Mouse (Mus musculus) hindbrain, embryonic 13.5 days (tissue): Measurements from ENCODE around the gene Large2. TPM values are rescaled to one million over a fixed set of nuclear protein-coding genes. Genes with fewer than 3 reads are reported as not detected.

Source experiments
- ATAC-seq: fragments of 200-750 bp; cut with Nextera tagmentation; 2 replicates; pipeline ENCODE4 v1.8.0; 2017; ENCODE audit warnings: moderate TSS enrichment; ENCODE audit not compliant: low FRiP score
- H3K27ac ChIP-seq: fragments of 300-500 bp; sonication (generic); 2 replicates; pipeline ENCODE4 v1.5.1; 2015; ENCODE audit warnings: inconsistent platforms, mild to moderate bottlenecking, moderate library complexity
- H3K27me3 ChIP-seq: fragments of 300-500 bp; sonication (generic); 2 replicates; pipeline ENCODE4 v1.6.1; 2015; ENCODE audit warnings: mild to moderate bottlenecking, inconsistent platforms
- H3K36me3 ChIP-seq: fragments of 300-500 bp; sonication (generic); 2 replicates; pipeline ENCODE4 v1.6.1; 2015; ENCODE audit warnings: mild to moderate bottlenecking, inconsistent platforms
- H3K4me1 ChIP-seq: fragments of 300-500 bp; sonication (generic); replicated peaks from 2 replicates; pipeline ENCODE4 v1.6.1; 2015; ENCODE audit warnings: inconsistent platforms
- H3K4me2 ChIP-seq: fragments of 300-500 bp; sonication (generic); 2 replicates; pipeline ENCODE4 v1.6.1; 2015; ENCODE audit warnings: inconsistent platforms, mild to moderate bottlenecking, moderate library complexity
- H3K4me3 ChIP-seq: fragments of 300-500 bp; sonication (generic); 2 replicates; pipeline ENCODE4 v1.5.1; 2015; ENCODE audit warnings: mild to moderate bottlenecking, inconsistent platforms
- H3K9ac ChIP-seq: fragments of 300-500 bp; sonication (generic); 2 replicates; pipeline ENCODE4 v1.6.1; 2015; ENCODE audit warnings: mild to moderate bottlenecking, inconsistent platforms
- H3K9me3 ChIP-seq: fragments of 300-500 bp; sonication (generic); 2 replicates; pipeline ENCODE4 v1.6.1; 2016; ENCODE audit warnings: inconsistent platforms
- WGBS: fragments of 180-500 bp; shearing (Covaris S2); methylation state at CpG from one replicate; pipeline ENCODE4 v1.1.7; 2015; 5-methylcytosine and 5-hydroxymethylcytosine counted together
- polyA plus RNA-seq: library from polyadenylated mRNA; unstranded; fragments of >200 nt; fragmentation: Nextera tagmentation; extraction: Ambion mirVana; gene quantifications from 2 replicates; pipeline ENCODE4 v1.2.1, GENCODE M21; 2015

Large2 gene
- polyA plus RNA-seq, 1 experiment from 2014 or later: 1.6 TPM

DNA sequence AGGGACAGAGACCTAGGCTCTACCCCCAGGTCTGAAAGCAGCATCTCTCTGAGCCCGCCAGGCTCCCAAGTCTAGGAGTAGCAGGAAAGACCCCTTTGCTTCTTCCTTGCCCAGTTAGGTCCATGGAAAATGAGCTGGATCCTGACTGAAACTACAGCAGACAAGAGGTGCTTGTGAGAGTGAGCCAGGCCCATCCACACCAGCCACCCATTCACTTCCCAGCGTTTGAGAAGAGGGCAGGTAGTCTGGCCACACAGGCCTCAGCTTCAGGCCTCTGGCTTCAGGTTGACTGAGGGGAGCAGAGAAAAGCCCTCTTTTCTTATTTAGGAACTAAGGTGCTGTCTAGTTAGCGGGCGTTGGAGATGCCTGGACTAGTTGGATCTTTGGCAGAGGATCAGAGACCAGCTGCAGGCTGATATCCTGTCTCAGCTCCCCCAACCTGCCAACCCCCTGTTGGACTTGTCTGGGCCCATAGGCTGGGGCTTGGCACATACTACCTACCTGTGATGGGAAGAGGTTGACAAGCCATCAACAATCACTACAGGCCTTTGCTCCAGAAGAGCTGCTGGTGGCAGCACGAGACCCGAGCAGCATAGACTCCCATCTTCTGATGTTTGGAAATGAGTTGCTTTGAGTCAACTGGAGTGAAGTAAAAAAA, 12.0 kb downstream of the Large2 start:
- H3K9ac ChIP-seq: no peak overlapping the region
- no peaks in the 10 kb centered on the region for H3K9me3 ChIP-seq
- 98% methylated on average over 6 of the region's 6 CpGs for whole genome bisulfite sequencing
- no peaks in the 10 kb centered on the region for H3K27me3 ChIP-seq
- no peak overlapping the region for H3K4me2 ChIP-seq
- H3K27ac ChIP-seq: no peak overlapping the region
- no peak for ATAC-seq
- peaks cover 67% of the 10 kb centered on the region for H3K36me3 ChIP-seq
- no peak overlapping the region for H3K4me3 ChIP-seq
- peaks cover 8% of the 10 kb centered on the region; the same call in 1 of the 2 replicates for H3K4me1 ChIP-seq

DNA sequence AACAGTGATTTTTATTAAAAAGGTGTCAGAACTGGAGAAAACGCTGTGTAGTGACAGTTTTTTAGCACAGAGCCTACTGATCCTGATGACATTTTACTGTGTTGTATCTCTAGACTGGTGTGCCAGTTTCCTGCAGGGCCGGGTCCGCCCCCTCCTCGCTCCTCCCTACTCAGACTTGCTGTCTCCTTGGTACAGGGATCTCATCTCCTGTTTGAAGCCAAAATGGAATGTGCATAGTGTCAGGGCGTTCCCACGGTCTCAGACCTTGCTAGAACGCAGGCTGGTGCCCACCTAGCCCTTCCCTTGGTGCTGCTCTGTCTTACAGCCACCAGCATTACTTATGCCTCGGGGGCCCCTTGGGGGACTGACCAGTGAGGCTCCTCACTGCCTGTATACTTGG, 12.9 kb downstream of the Large2 start:
- ATAC-seq: no peak
- 86% methylated on average over 8 of the region's 8 CpGs for WGBS
- no peak overlapping the region for H3K4me2 ChIP-seq
- no peak overlapping the region for H3K4me3 ChIP-seq
- H3K27ac ChIP-seq: no peak overlapping the region
- peaks cover 8% of the 10 kb centered on the region; the same call in 1 of the 2 replicates for H3K4me1 ChIP-seq
- peaks cover 70% of the 10 kb centered on the region for H3K36me3 ChIP-seq
- H3K9me3 ChIP-seq: no peaks in the 10 kb centered on the region
- no peaks in the 10 kb centered on the region for H3K27me3 ChIP-seq
- H3K9ac ChIP-seq: no peak overlapping the region

DNA sequence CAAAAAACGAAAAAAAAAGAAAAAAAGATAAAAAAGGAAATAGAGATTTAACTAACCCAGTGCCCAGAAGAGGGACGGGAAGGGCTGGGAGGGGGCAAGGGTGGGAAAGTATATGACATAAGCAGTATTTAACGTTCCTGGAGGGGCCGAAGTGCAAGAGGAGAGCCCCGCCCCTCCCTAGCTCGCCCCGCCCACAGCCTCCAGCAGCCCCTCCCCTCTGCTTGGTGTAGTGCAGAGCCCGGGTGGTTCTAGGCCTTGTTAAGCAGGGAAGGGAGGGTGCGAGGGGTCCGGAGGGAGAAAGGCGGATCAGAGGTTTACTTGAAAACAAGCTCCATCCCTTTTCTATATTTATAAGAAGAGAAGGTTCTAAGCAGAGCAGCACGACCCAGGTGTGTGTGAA, 13.8 kb downstream of the Large2 start:
- Histone ChIP-seq H3K4me2 (no peak overlapping the region), H3K27me3 (no peaks in the 10 kb centered on the region), H3K9ac (no peak overlapping the region), H3K27ac (no peak overlapping the region), H3K36me3 (peaks cover 71% of the 10 kb centered on the region), H3K4me3 (no peak overlapping the region), H3K9me3 (no peaks in the 10 kb centered on the region), H3K4me1 (peaks cover 8% of the 10 kb centered on the region; the same call in 1 of the 2 replicates)
- 0 out of 2 replicates have a peak, but pooled peaks have one; percentile 37 for ATAC-seq
- 24% methylated on average over 12 of the region's 12 CpGs for WGBS

DNA sequence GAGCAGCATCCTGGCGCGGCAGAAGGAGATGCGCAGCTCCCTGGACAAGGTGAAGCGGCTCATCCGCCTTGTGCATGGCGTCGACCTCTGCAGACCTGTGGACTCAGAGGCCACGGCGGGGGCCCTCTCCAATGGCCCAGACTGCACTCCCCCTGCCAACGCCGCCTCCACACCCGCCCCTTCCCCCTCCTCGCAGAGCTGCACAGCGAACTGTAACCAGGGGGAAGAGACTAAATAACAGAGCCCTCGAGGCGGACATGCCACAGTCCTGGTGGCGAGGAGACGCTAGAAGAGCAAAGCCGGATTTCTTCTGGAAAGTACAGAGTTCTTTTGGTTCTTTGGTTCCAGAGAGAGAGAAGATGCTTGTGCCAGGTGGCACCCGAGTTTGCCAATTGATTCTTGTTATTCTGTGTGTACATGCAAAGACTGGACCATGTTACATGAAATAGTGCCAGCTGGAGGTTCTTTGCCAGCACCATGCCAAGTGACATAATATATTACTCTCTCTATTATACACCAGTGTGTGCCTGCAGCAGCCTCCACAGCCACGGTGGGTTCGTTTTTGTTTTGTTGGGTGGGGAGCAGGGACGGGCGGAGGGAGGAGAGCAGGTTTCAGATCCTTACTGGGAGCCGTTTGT, 14.4 kb downstream of the Large2 start:
- Histone ChIP-seq H3K36me3 (peaks cover 74% of the 10 kb centered on the region), H3K9ac (peak overlapping the region; percentile 19; the same call in 1 of the 2 replicates), H3K27ac (peak overlapping the region; percentile 12), H3K27me3 (no peaks in the 10 kb centered on the region), H3K4me2 (no peak overlapping the region), H3K4me3 (no peak overlapping the region), H3K9me3 (no peaks in the 10 kb centered on the region), H3K4me1 (peaks cover 8% of the 10 kb centered on the region; the same call in 1 of the 2 replicates)
- no peak for ATAC-seq
- 62% methylated on average over 25 of the region's 25 CpGs for WGBS

DNA sequence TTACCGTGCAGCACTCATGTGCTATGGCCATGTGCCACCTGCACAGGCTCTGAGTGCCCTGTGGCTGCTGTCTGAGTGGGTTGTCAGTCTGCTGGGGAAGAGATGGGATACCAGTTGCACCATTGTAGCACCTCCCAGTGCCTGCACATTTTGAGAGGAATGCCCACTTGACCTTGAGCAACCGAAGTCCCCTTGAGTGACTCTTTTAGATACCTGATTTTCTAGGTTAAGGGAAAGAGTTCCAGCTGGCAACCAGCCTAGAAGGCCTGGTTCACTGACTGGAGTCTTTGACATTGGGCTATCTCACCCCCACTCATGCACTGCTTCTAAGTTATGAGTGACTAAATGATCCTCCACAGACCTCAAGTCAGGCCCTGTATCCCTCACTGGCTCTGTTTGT, 15.4 kb downstream of the Large2 start:
- H3K4me1 ChIP-seq: peaks cover 8% of the 10 kb centered on the region; the same call in 1 of the 2 replicates
- peaks cover 77% of the 10 kb centered on the region for H3K36me3 ChIP-seq
- H3K9ac ChIP-seq: no peak overlapping the region
- H3K27ac ChIP-seq: no peak overlapping the region
- no peaks in the 10 kb centered on the region for H3K9me3 ChIP-seq
- 92% methylated on average over 2 of the region's 2 CpGs for WGBS
- H3K4me2 ChIP-seq: no peak overlapping the region
- ATAC-seq: no peak
- H3K27me3 ChIP-seq: no peaks in the 10 kb centered on the region
- H3K4me3 ChIP-seq: no peak overlapping the region

DNA sequence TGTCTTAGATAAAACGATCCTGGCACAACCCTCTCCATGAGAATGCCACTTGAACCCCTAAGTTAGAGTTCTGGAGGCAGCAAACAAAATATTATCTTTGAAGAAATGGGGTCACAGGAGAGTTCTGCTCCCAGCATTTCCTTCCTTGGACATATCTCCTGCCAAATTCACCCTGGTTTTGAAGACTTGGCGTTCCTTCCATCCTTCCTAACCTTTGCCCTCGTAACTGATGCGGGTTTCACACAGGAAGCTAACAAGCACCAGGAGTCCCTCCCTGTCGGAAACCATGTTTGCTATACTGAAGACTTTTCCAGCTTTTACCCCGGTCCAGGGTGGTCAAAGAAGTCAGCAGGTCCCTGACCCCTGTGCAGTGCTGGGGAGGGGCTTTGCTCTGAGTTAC, 20.4 kb downstream of the Large2 start:
- WGBS: 69% methylated on average over 6 of the region's 6 CpGs
- Histone ChIP-seq H3K4me1 (no peaks in the 10 kb centered on the region), H3K9ac (no peak overlapping the region), H3K27me3 (no peaks in the 10 kb centered on the region), H3K4me2 (no peak overlapping the region), H3K36me3 (peaks cover 73% of the 10 kb centered on the region), H3K9me3 (no peaks in the 10 kb centered on the region), H3K4me3 (no peak overlapping the region), H3K27ac (no peak overlapping the region)
- ATAC-seq: no peak

DNA sequence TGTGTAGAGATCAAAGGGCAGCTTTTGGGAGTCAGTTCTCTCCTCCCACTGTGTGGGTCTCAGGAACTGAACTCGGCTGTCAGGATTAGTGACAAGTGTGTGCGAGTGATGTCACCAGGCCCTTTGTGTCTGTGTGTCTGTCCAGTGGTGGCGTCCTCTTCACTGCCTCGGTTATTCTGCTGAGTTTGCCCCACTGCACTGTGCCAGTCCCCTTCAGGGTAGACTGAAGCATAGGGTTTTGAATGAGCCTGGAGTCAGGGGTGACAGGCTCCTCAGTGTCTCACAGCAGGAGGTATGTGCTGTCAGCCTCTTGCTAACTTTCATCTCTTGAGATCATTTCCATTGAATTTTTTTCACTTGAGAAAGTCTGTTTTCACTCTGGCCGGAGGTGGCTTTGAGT, 21.3 kb downstream of the Large2 start:
- H3K27ac ChIP-seq: no peak overlapping the region
- WGBS: 33% methylated on average over 5 of the region's 5 CpGs
- ATAC-seq: no peak

DNA sequence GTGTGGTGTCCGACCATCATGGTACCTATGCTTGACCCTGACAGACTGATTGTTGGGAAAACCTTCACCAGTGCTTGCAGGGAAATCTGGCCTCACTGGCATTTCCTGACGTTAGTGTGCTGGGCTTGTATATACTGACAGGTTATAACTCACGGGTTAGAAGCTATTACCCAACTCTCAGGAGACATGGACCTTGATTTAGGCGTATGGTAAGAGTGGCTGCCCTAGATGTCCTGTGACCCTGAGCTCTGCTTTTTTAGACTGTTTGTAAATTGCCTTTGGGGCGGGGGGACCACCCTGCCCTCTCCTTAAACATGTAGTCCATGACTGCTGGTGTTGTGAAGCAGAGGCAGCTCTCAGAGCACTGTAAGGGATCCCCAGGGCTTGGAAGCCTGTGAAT, 24.0 kb downstream of the Large2 start:
- no peaks in the 10 kb centered on the region for H3K9me3 ChIP-seq
- H3K27ac ChIP-seq: no peak overlapping the region

More for the DNA sequence above, 21.3 kb downstream of the Large2 start:
- H3K36me3 ChIP-seq: peaks cover 73% of the 10 kb centered on the region
- H3K4me1 ChIP-seq: no peaks in the 10 kb centered on the region
- no peaks in the 10 kb centered on the region for H3K9me3 ChIP-seq
- H3K4me3 ChIP-seq: no peak overlapping the region
- no peak overlapping the region for H3K9ac ChIP-seq
- H3K27me3 ChIP-seq: no peaks in the 10 kb centered on the region
- no peak overlapping the region for H3K4me2 ChIP-seq

DNA sequence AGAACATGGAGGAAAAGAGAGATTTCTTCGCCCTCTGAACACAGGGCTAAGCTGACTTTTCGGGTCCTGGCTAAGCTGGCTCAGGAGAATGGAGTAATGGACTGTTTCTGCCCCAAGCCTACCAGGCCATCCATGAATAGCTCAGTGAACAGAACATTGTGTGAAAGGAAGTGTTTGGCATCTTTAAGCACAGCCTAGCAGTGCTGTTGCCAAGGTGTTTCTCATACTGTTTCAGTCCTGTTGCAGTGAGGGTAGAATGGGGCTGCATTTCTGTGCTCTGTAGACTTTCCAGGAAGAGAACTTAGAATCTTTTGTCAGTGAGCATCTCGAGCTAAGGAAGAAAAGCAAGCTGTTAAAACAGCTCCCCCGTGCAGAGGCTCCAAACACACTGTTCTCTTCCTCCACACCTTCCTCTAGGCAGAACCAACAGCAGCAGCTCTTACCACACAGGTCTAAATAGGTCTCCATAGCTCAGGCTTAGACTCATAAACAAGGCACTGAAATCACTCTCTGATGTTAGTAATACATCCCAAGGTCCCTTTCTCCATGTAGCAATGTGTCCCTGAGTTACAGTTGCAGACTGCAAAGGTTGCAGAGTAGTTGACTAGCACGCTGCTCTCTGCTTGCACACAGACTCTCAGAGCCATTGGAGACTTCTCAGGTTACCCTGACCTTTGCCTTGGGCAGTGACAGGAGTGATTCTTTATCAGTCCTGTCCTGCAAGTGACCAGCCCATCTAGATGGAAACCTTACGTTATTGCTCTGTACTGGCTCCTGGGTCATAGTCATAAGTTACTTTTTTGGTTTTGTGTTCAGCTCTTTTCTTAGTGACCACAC, 24.9 kb downstream of the Large2 start:
- no peaks in the 10 kb centered on the region for H3K4me1 ChIP-seq
- H3K27me3 ChIP-seq: no peaks in the 10 kb centered on the region
- WGBS: 79% methylated on average over 6 of the region's 6 CpGs
- no peaks in the 10 kb centered on the region for H3K9me3 ChIP-seq
- no peak overlapping the region for H3K9ac ChIP-seq
- no peak overlapping the region for H3K4me3 ChIP-seq
- H3K4me2 ChIP-seq: no peak overlapping the region
- ATAC-seq: no peak
- no peak overlapping the region for H3K27ac ChIP-seq
- H3K36me3 ChIP-seq: peaks cover 68% of the 10 kb centered on the region

More for the DNA sequence above, 24.0 kb downstream of the Large2 start:
- H3K4me2 ChIP-seq: no peak overlapping the region
- H3K9ac ChIP-seq: no peak overlapping the region; the same call in none of the 2 replicates
- peaks cover 68% of the 10 kb centered on the region for H3K36me3 ChIP-seq
- no peak for ATAC-seq
- no peak overlapping the region for H3K4me3 ChIP-seq
- H3K4me1 ChIP-seq: no peaks in the 10 kb centered on the region
- 77% methylated on average over 5 of the region's 5 CpGs for WGBS
- H3K27me3 ChIP-seq: no peaks in the 10 kb centered on the region

DNA sequence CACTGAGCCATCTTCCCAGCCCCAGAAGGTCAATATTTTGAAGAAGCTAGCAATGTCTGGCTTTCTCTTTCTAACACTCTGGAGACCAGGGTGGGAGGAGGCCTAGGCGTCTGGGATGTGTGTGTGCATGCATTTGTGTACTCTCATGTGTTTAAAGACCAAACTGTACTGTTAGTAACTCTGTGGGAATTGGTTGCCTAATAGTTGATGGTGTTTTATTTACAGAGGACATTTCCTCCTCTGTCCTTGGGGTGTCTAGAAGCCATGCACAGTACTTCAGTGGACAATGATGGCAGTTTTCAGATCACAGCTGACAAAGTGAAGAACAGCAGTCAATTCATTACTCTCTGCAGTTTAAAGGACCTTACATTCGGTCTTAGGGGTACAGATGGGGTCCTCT, 27.5 kb downstream of the Large2 start:
- WGBS: 91% methylated on average over 2 of the region's 2 CpGs
- H3K9me3 ChIP-seq: no peaks in the 10 kb centered on the region

DNA sequence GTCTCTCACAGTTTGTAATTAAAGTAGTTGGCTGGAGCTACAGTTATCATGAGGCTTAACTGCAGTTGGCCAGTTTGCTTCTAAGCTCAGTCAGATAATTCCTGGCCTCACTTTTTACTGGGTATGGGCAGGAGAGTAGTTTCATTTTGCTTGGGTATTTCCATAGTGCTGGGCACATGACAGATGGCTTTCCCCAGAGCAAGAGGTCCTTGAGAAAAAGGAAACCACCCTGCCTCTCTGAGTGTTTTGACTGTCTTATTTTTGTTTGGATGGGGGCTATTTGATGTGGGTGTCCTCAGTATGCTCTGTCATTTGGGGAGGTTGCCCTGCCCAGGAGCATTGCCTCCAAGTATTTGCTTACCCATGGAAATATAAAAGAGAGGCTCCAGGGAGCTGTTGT, 32.3 kb downstream of the Large2 start:
- Histone ChIP-seq H3K27me3 (no peaks in the 10 kb centered on the region), H3K9ac (no peak overlapping the region), H3K27ac (no peak overlapping the region), H3K4me2 (no peak overlapping the region), H3K9me3 (no peaks in the 10 kb centered on the region), H3K4me1 (no peaks in the 10 kb centered on the region), H3K36me3 (peaks cover 36% of the 10 kb centered on the region), H3K4me3 (no peak overlapping the region)
- ATAC-seq: no peak

More for the DNA sequence above, 27.5 kb downstream of the Large2 start:
- Histone ChIP-seq H3K27me3 (no peaks in the 10 kb centered on the region), H3K4me1 (no peaks in the 10 kb centered on the region), H3K36me3 (peaks cover 70% of the 10 kb centered on the region), H3K4me3 (no peak overlapping the region), H3K27ac (no peak overlapping the region), H3K9ac (no peak overlapping the region), H3K4me2 (no peak overlapping the region)
- ATAC-seq: no peak

DNA sequence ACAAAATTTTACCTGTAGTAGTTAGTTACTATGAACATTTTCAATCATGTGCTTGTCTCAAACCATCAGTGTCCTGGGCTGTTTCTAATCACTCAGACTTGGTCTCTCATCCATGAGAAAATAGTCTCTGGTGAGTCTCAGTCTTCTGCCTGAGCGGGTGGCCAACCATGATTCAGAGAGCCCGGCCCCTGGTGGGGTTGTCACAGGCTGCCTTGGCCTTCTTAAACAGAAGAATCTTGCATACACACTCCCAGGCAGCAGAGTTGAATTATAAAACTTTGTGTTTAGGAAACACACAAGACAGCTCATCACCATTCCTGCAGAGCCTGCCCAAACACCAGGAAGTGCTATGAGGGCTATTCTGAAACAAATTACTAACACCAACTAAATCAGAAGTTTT, 42.8 kb downstream of the Large2 start:
- WGBS: 93% methylated on average over 2 of the region's 2 CpGs
- no peak for ATAC-seq
- no peak overlapping the region for H3K27ac ChIP-seq
- H3K9me3 ChIP-seq: no peaks in the 10 kb centered on the region
- H3K27me3 ChIP-seq: no peaks in the 10 kb centered on the region
- no peaks in the 10 kb centered on the region for H3K4me1 ChIP-seq
- H3K9ac ChIP-seq: no peak overlapping the region
- no peak overlapping the region for H3K4me3 ChIP-seq
- no peak overlapping the region for H3K4me2 ChIP-seq
- H3K36me3 ChIP-seq: peaks cover 57% of the 10 kb centered on the region
